Mouse (Mus musculus) retina, postnatal 7 days (tissue): Measurements from ENCODE around the gene Slc31a2.

Experiments
- DNase-seq: peaks from one replicate; pipeline ENCODE4 v3.0.0-alpha.2; 2012; ENCODE audit warnings: low read depth, low spot score

Gene Slc31a2

DNA sequence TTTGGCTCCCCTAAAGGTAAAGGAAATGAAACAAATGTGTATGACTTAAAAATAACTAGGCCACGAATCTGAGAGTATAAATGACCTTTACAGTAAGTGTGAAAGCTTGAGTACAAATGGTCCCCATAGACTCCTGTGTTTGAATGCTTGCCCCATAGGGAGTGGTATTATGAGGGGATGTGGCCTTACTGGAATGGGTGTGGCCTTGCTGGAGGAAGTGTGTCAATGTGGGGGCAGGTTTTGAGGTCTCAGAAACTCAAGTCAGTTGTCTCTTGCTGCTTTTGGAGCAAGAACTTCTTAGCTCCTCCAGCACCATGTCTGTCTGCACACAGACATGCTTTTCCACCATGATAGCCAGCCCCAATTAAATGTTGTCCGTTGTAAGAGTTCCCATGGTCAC is 54.1 kb downstream of the Slc31a2 start:
- no peak for DNase-seq

GRCm38 (mm10) chr4:62318294-62318693 is 55.9 kb downstream of the Slc31a2 start:
- no peak for DNase-seq

DNA sequence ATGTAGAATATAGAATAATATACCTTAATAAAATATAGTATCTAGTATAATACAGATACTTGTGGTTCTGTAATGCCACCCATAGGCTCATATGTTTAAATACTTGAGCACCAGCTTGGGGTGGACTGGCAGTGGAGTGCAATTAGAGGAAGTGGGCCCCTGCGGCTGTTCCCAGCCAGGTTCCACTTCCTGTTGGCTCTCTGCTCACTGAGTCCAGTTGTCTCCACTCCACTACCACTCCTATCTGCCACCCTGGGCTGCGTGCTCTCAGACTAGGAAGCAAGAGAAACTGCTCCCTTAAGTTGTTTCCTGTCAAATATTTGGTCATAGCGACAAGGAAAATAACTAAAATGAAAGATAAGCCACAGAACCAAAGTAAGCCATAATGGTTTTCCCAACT is 60.3 kb downstream of the Slc31a2 start:
- no peak for DNase-seq

DNA sequence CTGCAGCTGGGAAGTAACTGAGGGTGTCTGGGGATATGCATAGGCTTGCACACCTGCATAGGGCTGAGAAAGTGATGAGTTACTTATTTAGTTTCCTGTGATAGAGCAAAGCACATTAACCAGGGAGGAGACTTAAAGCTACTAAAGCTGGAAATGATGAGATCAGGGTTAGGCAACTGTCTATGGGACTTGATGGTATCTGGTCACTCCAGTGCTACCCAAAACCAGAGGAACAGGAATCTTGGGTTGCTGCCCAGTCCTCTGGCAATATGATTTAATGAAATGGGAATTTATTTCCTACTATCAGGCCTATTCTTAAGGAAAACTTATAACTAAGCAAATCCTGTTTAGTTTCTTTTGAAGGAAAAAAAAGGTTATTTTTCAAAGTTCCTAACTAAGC is 63.7 kb downstream of the Slc31a2 start:
- DNase-seq, result no peak

- DNase-seq, result no peak
These were observed 66.7 kb downstream of the Slc31a2 start for GRCm38 (mm10) chr4:62328941-62329660.

GRCm38 (mm10) chr4:62331977-62332376 is 69.6 kb downstream of the Slc31a2 start:
- DNase-seq, result no peak

DNA sequence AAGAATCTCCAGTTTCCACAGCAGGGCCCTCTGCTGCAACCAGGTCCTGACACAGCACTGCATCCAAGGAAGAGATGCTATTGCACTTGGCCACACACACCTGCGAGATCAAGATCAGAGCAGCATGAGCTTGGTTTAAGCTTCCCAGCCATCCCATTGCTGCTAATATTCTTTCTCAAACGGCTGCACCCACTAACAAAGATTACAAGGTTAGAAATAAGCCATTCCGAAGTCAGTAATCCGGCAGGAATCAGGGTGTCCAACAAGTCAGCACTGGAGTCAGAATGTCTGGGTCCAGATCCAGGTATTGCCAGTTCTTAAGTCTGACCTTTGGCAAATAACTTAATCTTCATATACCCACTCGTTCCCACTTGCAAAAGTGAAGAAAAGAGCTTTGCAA is 76.2 kb downstream of the Slc31a2 start:
- DNase-seq, result no peak

DNA sequence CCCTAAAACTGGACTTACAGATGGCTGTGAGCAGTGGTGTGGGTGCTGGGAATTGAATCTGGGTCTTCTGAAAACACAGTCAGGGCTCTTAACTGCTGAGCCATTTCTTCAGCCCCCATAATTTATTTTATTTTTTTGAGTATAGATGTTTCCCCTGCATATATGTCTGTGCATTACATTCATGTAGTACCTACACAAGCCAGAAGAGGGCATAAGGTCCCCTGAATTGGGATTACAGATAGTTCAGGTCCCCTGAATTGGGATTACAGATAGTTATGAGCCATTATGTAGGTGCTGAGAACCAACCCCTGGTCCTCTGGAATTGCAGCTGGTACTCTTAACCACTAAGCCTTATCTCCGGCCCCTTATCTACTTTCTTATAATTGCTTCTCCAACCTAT is 81.6 kb downstream of the Slc31a2 start:
- DNase-seq, result no peak

- DNase-seq, result no peak
These were observed 83.5 kb downstream of the Slc31a2 start for GRCm38 (mm10) chr4:62345827-62346226.

DNA sequence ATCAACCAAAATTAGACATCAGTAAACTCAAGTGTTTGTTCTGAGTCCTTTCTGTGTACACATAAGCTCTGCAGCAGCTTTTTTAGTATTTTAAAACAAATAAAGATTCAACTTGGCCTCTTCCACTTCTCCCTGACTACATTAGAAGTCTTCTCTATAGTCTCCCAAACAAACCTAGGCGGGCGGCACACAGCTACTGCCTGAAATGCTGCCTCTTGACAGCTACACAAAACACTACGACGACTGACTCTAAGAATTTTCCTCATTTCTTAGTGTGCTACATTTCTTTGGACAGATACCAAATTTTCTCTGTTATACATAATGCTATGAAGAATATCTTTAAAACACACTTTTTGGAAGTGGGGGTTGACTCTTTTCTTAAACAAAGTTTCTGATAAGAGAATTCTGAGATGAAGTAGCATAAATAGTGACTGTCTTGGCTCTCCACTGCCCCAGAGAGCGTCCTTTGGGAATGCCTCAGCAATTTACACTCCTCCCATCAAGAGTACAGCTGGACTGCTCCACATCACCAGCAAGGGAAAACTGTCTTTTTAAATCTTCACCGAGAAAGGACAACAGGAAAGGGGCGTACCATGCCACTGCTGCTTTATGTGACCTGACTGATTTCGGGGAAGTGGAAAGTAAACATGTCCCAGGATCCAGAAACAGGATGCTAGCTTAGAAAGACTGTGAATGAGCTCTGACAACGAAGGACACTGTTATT is 85.4 kb downstream of the Slc31a2 start:
- DNase-seq, result no peak
